Mouse (Mus musculus): ENCODE results near the gene Stxbp4. TPM values are rescaled to one million over a fixed set of nuclear protein-coding genes. Genes with fewer than 3 reads are reported as not detected.

The Stxbp4 gene
- polyA plus RNA-seq, 1 experiment from 2014 or later, result 13.4 TPM

DNA sequence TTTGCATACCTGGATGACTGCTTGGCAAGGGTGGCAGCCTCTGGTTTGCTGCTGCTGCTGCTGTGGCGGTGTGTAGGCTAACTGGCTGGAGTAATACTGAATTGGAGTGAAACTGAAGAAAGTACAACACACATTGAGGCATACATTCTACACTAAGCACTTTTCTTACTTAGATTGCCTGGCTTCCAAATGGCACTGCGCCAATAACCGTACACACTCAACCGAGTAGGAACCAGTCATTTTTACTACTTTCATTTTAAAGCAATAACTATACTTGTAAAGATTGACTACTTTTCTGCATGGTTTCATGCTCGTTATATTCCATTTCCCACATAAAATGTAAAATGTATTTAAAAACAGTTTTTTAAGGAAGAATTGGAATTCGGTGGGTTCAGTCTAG is 11.9 kb upstream of the Stxbp4 start:
- Histone ChIP-seq H3K9ac (ENCODE audit: low read length) (no peak overlapping the region), H3K27me3 (ENCODE audit: control insufficient read depth, insufficient read depth, low read length) (no peaks in the 10 kb centered on the region), H3K9me3 (ENCODE audit: control insufficient read depth, low read length) (no peaks in the 10 kb centered on the region), H3K36me3 (ENCODE audit: control insufficient read depth, insufficient read depth, low read length) (peaks cover 69% of the 10 kb centered on the region), H3K4me2 (ENCODE audit: low read length) (no peak overlapping the region), H3K4me1 (ENCODE audit: control insufficient read depth in 2 of 2, insufficient read depth in 2 of 2, low read length in 2 of 2) (no peaks in the 10 kb centered on the region), H3K4me3 (ENCODE audit: control insufficient read depth in 1 of 2, insufficient read depth in 1 of 2, low read depth in 1 of 2, low read length in 2 of 2) (no peak overlapping the region), H3K27ac (replicated peaks in 1 of 2; ENCODE audit: control insufficient read depth in 1 of 2, insufficient read depth in 1 of 2, low read depth in 2 of 2, low read length in 2 of 2) (no peak overlapping the region)
- no peak for ATAC-seq (ENCODE audit: insufficient number of reproducible peaks, insufficient read depth, low FRiP score, low read depth)
- WGBS, result 87% methylated on average over 6 of the region's 6 CpGs

GRCm38 (mm10) chr11:90638312-90638830 is 487 bp upstream of the Stxbp4 start:
- Histone ChIP-seq H3K4me2 (ENCODE audit: low read length) (peak overlapping the region; percentile 79), H3K27ac (replicated peaks in 1 of 2; ENCODE audit: control insufficient read depth in 1 of 2, insufficient read depth in 1 of 2, low read depth in 2 of 2, low read length in 2 of 2) (peak overlapping the region; percentile 75 to 96), H3K9ac (ENCODE audit: low read length) (peak overlapping the region; percentile 92), H3K27me3 (ENCODE audit: control insufficient read depth, insufficient read depth, low read length) (no peaks in the 10 kb centered on the region), H3K4me1 (ENCODE audit: control insufficient read depth in 2 of 2, insufficient read depth in 2 of 2, low read length in 2 of 2) (peaks cover 0 to 14% of the 10 kb centered on the region in 2 experiments; a peak in 3 of 4 replicates), H3K9me3 (ENCODE audit: control insufficient read depth, low read length) (no peaks in the 10 kb centered on the region), H3K4me3 (ENCODE audit: control insufficient read depth in 1 of 2, insufficient read depth in 1 of 2, low read depth in 1 of 2, low read length in 2 of 2) (peak overlapping the region; percentile 64 to 98), H3K36me3 (ENCODE audit: control insufficient read depth, insufficient read depth, low read length) (peaks cover 30% of the 10 kb centered on the region)
- WGBS, result under 1% methylated on average over 53 of the region's 54 CpGs
- peak; percentile 68 for ATAC-seq (ENCODE audit: insufficient number of reproducible peaks, insufficient read depth, low FRiP score, low read depth)

DNA sequence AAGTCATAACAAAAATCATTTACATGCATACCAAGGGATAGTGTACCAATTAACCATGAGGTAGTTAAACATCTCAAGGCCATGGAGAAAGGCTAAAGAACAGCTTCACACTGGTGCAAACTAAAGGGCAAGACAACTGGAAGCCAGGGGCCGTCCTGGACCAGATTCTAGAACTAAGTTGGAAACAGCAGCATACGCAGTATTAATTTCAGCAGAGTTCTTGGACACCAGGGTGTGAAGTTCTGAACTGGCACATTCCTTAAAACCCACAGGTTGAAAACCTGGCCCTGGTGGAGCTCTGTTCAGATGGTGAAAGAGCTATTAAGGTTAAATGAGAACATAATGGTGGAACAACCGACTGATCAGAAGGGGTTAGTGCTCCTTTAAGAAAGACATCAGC is 3.2 kb downstream of the Stxbp4 start:
- Histone ChIP-seq H3K27me3 (ENCODE audit: control insufficient read depth, insufficient read depth, low read length) (no peaks in the 10 kb centered on the region), H3K36me3 (ENCODE audit: control insufficient read depth, insufficient read depth, low read length) (no peaks in the 10 kb centered on the region), H3K9ac (ENCODE audit: low read length) (no peak overlapping the region), H3K27ac (replicated peaks in 1 of 2; ENCODE audit: control insufficient read depth in 1 of 2, insufficient read depth in 1 of 2, low read depth in 2 of 2, low read length in 2 of 2) (no peak overlapping the region), H3K9me3 (ENCODE audit: control insufficient read depth, low read length) (no peaks in the 10 kb centered on the region), H3K4me1 (ENCODE audit: control insufficient read depth in 2 of 2, insufficient read depth in 2 of 2, low read length in 2 of 2) (peaks cover 0 to 9% of the 10 kb centered on the region in 2 experiments; a peak in 3 of 4 replicates), H3K4me3 (ENCODE audit: control insufficient read depth in 1 of 2, insufficient read depth in 1 of 2, low read depth in 1 of 2, low read length in 2 of 2) (no peak overlapping the region), H3K4me2 (ENCODE audit: low read length) (no peak overlapping the region)
- WGBS, result 88% methylated on average over 3 of the region's 3 CpGs
- ATAC-seq (ENCODE audit: insufficient number of reproducible peaks, insufficient read depth, low FRiP score, low read depth), result no peak

- no peaks in the 10 kb centered on the region for H3K36me3 ChIP-seq (ENCODE audit: control insufficient read depth, insufficient read depth, low read length)
- H3K27me3 ChIP-seq (ENCODE audit: control insufficient read depth, insufficient read depth, low read length), result no peaks in the 10 kb centered on the region
- no peak overlapping the region for H3K9ac ChIP-seq (ENCODE audit: low read length)
- no peak overlapping the region for H3K4me3 ChIP-seq (ENCODE audit: control insufficient read depth in 1 of 2, insufficient read depth in 1 of 2, low read depth in 1 of 2, low read length in 2 of 2)
- WGBS, result 66% methylated on average over 2 of the region's 2 CpGs
- no peak overlapping the region for H3K27ac ChIP-seq (replicated peaks in 1 of 2; ENCODE audit: control insufficient read depth in 1 of 2, insufficient read depth in 1 of 2, low read depth in 2 of 2, low read length in 2 of 2)
- no peaks in the 10 kb centered on the region for H3K9me3 ChIP-seq (ENCODE audit: control insufficient read depth, low read length)
- ATAC-seq (ENCODE audit: insufficient number of reproducible peaks, insufficient read depth, low FRiP score, low read depth), result no peak
- peaks cover 0 to 6% of the 10 kb centered on the region in 2 experiments; a peak in 1 of 4 replicates for H3K4me1 ChIP-seq (ENCODE audit: control insufficient read depth in 2 of 2, insufficient read depth in 2 of 2, low read length in 2 of 2)
- no peak overlapping the region for H3K4me2 ChIP-seq (ENCODE audit: low read length)
Observed at GRCm38 (mm10) chr11:90632480-90632879, 5.4 kb downstream of the Stxbp4 start.

GRCm38 (mm10) chr11:90627751-90628150 is 10.1 kb downstream of the Stxbp4 start:
- H3K27ac ChIP-seq (replicated peaks in 1 of 2; ENCODE audit: control insufficient read depth in 1 of 2, insufficient read depth in 1 of 2, low read depth in 2 of 2, low read length in 2 of 2), result no peak overlapping the region

DNA sequence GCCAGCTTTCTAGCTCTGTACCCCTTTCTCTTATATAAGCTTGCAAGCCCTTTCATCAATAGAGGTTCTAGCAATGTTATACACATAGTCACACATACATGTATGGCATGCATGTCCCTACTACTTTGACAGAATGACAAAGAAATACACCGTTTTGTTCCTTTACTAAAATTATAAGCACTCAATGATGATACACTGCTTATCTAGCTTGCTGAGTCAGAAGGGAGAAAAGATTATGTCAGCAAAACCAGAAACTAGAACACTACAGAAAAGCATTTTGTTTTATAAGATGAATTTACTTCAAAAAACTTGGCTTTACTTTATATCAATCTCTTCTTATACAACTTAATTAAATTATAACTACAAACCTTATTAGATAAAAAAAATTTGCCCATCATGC is 12.7 kb downstream of the Stxbp4 start:
- Histone ChIP-seq H3K4me2 (ENCODE audit: low read length) (no peak overlapping the region), H3K27ac (replicated peaks in 1 of 2; ENCODE audit: control insufficient read depth in 1 of 2, insufficient read depth in 1 of 2, low read depth in 2 of 2, low read length in 2 of 2) (no peak overlapping the region), H3K4me3 (ENCODE audit: control insufficient read depth in 1 of 2, insufficient read depth in 1 of 2, low read depth in 1 of 2, low read length in 2 of 2) (no peak overlapping the region), H3K27me3 (ENCODE audit: control insufficient read depth, insufficient read depth, low read length) (no peaks in the 10 kb centered on the region), H3K4me1 (ENCODE audit: control insufficient read depth in 2 of 2, insufficient read depth in 2 of 2, low read length in 2 of 2) (no peaks in the 10 kb centered on the region), H3K36me3 (ENCODE audit: control insufficient read depth, insufficient read depth, low read length) (0 out of 2 replicates have a peak, but pooled peaks cover 3% of the 10 kb centered on the region), H3K9me3 (ENCODE audit: control insufficient read depth, low read length) (no peaks in the 10 kb centered on the region), H3K9ac (ENCODE audit: low read length) (no peak overlapping the region)
- ATAC-seq (ENCODE audit: insufficient number of reproducible peaks, insufficient read depth, low FRiP score, low read depth), result no peak
- WGBS, result 79% methylated on average over 1 of the region's 1 CpGs

More at GRCm38 (mm10) chr11:90627751-90628150, 10.1 kb downstream of the Stxbp4 start:
- no peaks in the 10 kb centered on the region for H3K9me3 ChIP-seq (ENCODE audit: control insufficient read depth, low read length)
- H3K4me2 ChIP-seq (ENCODE audit: low read length), result no peak overlapping the region
- H3K4me1 ChIP-seq (ENCODE audit: control insufficient read depth in 2 of 2, insufficient read depth in 2 of 2, low read length in 2 of 2), result no peaks in the 10 kb centered on the region
- WGBS, result 68% methylated on average over 1 of the region's 1 CpGs
- H3K9ac ChIP-seq (ENCODE audit: low read length), result no peak overlapping the region
- no peak overlapping the region for H3K4me3 ChIP-seq (ENCODE audit: control insufficient read depth in 1 of 2, insufficient read depth in 1 of 2, low read depth in 1 of 2, low read length in 2 of 2)
- H3K27me3 ChIP-seq (ENCODE audit: control insufficient read depth, insufficient read depth, low read length), result no peaks in the 10 kb centered on the region
- no peak for ATAC-seq (ENCODE audit: insufficient number of reproducible peaks, insufficient read depth, low FRiP score, low read depth)
- H3K36me3 ChIP-seq (ENCODE audit: control insufficient read depth, insufficient read depth, low read length), result no peaks in the 10 kb centered on the region

GRCm38 (mm10) chr11:90623477-90623876 is 14.4 kb downstream of the Stxbp4 start:
- Histone ChIP-seq H3K4me2 (ENCODE audit: low read length) (no peak overlapping the region), H3K9me3 (ENCODE audit: control insufficient read depth, low read length) (no peaks in the 10 kb centered on the region), H3K27ac (replicated peaks in 1 of 2; ENCODE audit: control insufficient read depth in 1 of 2, insufficient read depth in 1 of 2, low read depth in 2 of 2, low read length in 2 of 2) (no peak overlapping the region), H3K36me3 (ENCODE audit: control insufficient read depth, insufficient read depth, low read length) (0 out of 2 replicates have a peak, but pooled peaks cover 6% of the 10 kb centered on the region), H3K4me3 (ENCODE audit: control insufficient read depth in 1 of 2, insufficient read depth in 1 of 2, low read depth in 1 of 2, low read length in 2 of 2) (no peak overlapping the region), H3K4me1 (ENCODE audit: control insufficient read depth in 2 of 2, insufficient read depth in 2 of 2, low read length in 2 of 2) (no peaks in the 10 kb centered on the region), H3K9ac (ENCODE audit: low read length) (no peak overlapping the region), H3K27me3 (ENCODE audit: control insufficient read depth, insufficient read depth, low read length) (no peaks in the 10 kb centered on the region)
- 50% methylated on average over 6 of the region's 6 CpGs for WGBS
- no peak for ATAC-seq (ENCODE audit: insufficient number of reproducible peaks, insufficient read depth, low FRiP score, low read depth)

GRCm38 (mm10) chr11:90622500-90622899 is 15.4 kb downstream of the Stxbp4 start:
- H3K9ac ChIP-seq (ENCODE audit: low read length), result no peak overlapping the region
- H3K36me3 ChIP-seq (ENCODE audit: control insufficient read depth, insufficient read depth, low read length), result 0 out of 2 replicates have a peak, but pooled peaks cover 12% of the 10 kb centered on the region
- no peak overlapping the region for H3K4me2 ChIP-seq (ENCODE audit: low read length)
- ATAC-seq (ENCODE audit: insufficient number of reproducible peaks, insufficient read depth, low FRiP score, low read depth), result no peak
- H3K9me3 ChIP-seq (ENCODE audit: control insufficient read depth, low read length), result no peaks in the 10 kb centered on the region
- H3K27me3 ChIP-seq (ENCODE audit: control insufficient read depth, insufficient read depth, low read length), result no peaks in the 10 kb centered on the region
- 92% methylated on average over 7 of the region's 7 CpGs for WGBS
- H3K4me1 ChIP-seq (ENCODE audit: control insufficient read depth in 2 of 2, insufficient read depth in 2 of 2, low read length in 2 of 2), result no peaks in the 10 kb centered on the region
- no peak overlapping the region for H3K4me3 ChIP-seq (ENCODE audit: control insufficient read depth in 1 of 2, insufficient read depth in 1 of 2, low read depth in 1 of 2, low read length in 2 of 2)
- no peak overlapping the region for H3K27ac ChIP-seq (replicated peaks in 1 of 2; ENCODE audit: control insufficient read depth in 1 of 2, insufficient read depth in 1 of 2, low read depth in 2 of 2, low read length in 2 of 2)
